Mouse (Mus musculus) spleen, postnatal 10 days (tissue): ENCODE data around the gene St3gal4.

Experiments
- DNase-seq, 2 experiments: peaks; one replicate each; pipeline ENCODE4 v3.0.0; 2021 to 2022; ENCODE audit warnings: low spot score in 2 of 2

The St3gal4 gene

DNA sequence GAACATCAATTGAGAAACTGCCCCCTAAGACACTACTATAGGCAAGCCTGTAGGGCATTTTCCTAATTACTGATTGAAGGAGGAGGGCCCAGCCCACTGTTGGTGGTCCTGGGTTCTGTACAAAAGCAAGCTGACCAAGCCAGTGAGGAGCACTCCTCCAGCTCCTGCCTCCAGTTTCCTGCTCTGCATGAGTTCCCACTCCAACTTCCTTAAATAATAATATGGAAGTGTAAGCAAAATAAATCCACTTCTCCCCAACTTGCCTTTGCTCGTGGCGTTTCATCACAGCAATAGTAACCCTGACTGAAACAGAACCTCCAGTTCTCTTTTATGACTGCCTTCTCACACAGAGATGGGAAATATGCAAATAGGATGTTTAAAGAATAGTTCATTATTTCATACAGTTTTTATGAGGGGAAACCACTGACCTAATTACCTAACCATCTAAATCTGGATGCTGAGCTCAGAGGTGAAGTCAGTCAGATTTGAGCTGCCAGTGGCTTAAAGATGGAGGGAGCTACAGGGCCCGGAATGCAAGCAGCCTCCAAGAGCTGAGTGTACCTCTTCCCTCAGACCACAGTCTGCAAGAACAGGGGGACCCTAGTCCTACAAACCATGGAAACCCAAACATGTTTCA lies 69.1 kb downstream of the St3gal4 start:
- peak in 1 of 2 experiments; percentile 3 for DNase-seq

DNA sequence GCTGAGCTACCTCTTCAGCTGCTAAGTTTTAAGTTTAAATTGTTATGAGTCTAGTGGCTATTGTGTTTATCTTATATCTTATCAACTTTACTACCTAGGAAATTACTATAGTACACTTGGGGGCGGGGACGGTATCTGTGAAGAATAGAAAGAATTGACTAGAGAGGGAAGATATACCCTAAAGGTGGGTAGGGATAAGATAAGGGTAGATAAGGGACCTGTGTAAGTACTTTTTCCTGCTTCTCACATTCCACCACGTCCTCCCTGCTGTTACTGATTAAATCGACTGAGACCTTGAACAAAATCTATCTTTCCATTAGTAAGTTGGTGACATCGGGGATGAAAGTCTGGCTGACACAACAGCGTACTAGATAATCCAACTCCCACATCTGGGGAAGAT lies 70.6 kb downstream of the St3gal4 start:
- peak in 1 of 2 experiments; percentile 2 for DNase-seq

DNA sequence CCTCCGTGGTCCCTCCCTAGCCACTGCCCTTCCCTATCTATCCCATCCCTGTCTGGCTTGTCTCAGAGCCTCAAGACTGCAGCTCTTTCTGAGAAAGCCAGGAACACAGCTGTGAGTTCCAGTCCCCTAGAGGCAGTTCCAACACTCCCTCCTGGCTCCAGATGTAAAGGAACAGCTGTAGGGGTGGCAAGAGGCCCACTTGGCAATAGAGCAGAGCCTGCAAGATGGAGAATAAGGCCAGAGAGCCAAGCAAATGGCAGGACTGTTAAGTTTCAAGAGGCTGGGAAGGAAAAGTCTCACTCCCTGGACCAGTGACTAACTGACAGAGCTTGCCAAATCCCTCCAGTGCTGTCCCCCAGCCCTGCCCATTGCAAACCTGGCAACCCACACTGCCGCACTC lies 73.3 kb downstream of the St3gal4 start:
- DNase-seq: peak in 1 of 2 experiments; percentile 32

DNA sequence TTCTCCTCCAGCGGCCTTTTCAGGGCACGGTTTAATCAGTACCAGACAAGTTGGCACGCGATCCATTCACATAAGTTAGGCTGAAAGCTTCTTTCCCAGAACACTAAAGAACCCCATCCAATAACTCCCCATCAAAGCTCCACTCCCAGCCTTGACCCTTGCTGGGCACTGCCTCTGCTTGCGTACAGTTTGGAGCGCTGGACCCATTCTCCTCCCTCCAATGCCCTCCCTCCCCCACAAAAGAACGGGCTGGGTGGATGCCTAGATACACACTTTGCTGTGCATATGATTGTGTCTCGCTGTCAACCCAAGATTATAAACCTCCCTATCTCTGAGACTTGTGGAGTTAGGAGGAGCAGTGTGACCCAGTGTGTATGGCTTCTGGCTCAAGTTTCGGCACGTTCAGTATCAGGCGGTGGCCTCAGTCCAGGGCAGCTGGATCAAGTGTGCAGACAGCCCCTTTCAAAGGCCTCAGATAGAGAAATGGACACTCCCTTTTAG lies 74.0 kb downstream of the St3gal4 start:
- peak in 1 of 2 experiments; percentile 16 for DNase-seq

DNA sequence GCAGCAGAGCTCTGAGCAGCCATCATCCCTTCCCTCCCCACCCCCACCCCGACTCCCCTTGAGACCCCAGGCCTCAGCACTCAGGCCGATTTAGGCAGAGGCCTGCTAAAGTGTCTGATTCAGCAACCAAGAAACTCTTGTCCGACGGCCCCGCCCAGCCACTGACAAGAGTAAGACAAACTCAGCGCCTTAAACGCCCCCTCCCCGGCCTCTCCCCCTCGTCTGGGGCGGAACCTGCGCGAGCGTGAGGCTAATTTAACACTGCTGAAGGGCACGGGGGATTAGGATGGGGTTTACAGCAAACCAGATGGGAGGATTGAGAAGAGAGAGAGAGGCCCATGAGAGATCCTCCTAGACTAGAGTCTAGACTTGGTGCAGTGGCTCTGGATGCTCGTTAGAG lies 74.6 kb downstream of the St3gal4 start:
- no peak for DNase-seq

DNA sequence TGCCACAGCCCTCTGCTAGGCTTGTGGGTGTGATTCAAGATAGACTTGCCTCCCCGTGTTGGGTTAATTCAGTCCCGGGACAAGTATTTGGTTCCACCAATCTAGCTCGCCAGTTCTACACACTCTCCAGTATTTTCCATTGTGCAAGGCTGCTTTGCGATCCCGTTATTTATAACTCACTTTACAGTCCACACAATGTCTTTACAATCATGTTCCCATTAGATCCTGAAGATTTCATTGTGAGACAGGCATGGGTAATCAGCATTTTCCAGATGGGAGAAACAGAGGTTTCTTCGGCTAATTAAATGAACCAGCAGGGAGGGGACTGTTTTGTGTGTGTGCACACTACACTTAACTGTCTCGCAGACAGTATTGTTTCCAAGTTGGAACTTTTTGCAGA lies 75.4 kb downstream of the St3gal4 start:
- no peak for DNase-seq

DNA sequence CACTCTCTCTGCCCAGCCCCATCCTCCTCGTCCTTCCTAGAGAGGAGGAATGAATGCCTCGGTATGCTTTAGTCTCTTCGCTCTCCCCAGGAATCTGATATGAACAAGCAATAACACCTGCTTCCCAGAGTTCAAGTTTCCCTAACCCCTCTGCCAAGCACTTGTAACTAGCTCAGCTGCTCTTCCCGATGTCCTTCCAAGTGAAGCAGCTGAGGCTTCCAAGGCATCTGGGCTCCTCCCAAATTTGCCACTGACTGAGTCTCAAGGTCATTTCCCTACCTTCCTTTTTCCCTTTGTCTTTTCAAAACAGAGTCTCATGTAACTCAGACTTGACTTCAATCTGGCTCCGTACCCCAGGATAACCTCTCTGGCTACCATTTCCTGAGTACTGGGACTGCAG lies 77.6 kb downstream of the St3gal4 start:
- no peak for DNase-seq

DNA sequence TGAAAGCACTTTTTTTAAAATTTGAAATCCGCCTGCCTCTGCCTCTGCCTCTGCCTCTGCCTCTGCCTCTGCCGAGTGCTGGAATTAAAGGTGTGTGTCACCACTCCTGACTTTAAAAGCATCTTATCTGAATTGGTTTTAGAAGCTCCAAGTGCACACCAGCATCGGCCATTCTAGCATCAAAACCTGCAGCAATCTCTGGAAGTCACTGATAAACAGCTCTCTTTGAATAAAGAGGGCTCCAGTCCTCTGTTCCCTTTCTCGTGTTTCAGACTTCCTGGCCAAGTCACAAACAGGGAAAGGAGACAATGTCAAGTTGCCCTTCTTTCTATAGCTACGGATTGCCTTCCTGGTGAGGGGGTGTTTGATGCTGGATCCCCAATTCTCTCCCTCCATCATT lies 79.2 kb downstream of the St3gal4 start:
- no peak for DNase-seq

DNA sequence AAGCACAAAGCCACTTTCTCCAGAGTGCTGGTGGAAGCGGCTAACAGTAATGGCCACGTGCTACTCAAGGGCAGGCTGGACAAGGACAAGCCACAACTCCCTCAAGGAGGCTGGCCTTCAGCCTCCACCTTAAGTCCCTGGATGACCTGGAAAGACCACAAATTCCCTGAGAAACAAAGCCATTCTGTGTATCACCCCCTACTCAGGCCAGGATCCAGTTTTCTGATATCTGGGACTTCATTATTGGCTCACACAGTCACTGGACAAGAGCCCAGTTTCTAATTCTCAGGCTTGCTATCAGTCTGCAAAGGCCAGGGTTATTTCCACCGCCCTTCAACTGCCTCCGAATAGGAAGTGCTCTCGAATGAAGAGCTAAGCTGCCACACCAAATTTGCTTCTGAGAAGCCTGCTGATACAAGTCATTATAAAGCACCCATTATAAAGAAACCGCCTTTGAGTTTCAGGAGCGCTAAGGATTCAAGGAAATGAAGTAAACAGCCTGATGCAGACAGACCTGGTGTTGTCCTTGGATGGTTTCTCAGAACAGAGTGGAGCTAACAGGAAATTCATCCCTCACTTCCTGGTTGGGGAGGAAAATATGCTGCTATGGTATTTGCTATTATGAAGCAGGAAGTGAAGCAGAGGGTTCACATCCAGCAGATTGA lies 80.0 kb downstream of the St3gal4 start:
- DNase-seq: no peak

DNA sequence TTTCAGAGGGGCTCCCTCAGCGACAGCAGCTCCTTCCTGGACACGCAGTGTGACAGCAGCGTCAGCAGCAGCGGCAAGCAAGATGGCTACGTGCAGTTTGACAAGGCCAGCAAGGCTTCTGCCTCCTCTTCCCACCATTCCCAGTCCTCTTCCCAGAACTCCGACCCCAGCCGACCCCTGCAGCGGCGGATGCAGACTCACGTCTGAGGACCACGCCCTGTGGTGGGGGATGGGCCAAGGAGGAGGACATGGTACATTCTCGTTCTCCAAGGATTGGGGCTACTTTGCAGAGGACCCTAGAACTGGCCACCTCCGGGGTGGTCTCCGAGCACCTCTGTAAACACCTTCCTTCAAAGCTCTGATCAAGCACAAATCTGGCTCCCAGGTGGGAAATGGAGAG lies 84.0 kb downstream of the St3gal4 start:
- DNase-seq: no peak

DNA sequence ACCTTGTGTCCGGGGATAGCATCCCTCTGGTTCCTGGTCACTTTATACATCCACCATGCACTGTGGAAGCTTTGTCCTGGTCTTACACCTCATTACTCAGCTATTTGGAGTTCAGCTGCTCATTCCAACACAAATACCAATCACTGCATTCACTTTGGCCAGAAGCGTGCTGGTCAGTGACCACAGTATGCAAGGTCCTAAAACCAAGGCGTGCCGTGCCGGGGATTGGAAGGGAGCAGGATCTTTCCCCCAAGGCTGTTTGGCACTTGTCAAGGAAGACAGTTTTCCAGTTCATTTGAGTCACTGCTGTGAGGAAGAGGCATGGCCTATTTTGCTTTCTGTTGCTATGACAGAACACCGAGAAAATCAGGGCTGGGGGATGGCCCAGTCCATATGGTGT lies 86.6 kb downstream of the St3gal4 start:
- DNase-seq: no peak

DNA sequence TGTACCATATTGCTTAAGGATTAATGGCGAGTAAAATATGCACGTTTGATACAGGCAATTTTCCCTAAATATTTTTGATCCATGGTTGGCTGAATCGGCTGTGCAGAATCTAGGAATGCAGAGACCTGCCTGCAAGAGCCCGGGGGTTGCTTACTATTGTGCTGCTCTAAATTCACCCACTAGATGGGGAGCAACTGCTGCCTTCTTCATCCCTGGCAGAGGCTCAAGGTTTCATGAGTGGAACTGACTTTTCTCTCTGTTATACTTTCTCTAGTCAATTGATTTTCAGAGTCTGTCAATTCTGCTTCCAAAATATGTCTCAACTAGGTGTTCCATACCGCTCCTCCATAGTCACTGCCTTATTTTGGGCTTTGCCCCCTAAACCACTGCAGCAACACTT lies 88.2 kb downstream of the St3gal4 start:
- DNase-seq: no peak

DNA sequence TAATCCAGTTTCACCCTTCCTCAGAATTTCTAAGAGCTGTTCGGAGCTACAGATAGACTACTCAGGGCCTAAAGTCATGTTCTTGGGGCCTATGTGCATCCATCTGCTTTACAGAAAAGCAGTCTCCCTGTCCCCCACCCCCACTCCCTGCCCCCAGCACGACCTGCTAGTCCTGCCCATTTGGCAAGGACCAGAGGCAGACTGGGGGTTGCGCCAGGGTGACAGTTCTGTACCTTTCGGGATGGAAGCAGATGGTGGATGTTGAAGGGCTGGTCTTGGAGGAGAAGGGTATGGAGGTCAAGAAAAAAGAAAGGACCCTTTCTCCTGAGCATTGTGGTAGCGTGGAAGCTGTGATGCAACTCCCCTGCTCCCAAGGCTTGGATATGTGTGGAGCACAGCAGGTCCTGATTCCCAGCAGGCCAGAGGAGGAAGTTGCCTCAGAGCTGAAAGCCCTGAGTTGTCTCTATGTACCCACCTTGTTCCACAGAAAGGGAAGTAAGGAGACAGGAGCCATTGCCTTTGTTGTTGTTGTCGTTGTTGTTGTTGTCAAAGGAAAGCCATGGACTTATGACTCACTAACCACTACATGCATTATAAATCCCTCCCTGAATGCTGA lies 91.6 kb downstream of the St3gal4 start:
- no peak for DNase-seq

DNA sequence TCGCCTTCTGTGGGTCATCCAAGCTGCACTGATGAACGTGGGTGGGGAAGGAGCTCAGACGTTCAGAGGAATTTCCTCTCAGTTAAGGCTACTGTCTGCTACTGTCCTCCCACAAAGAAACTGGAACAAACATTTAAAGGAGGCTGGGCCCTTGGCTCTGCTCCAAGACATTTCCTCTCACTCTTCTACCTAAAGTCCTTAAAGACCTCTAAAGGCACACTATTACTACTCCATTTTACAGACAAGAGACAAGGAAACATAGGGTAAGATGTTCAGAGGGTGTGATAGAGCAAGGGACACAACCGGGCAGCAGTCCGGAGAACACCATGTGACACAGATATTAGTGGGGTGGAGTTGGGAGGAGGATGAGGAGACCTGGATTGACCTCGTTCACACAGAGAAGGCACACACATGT lies 92.2 kb downstream of the St3gal4 start:
- DNase-seq: no peak

DNA sequence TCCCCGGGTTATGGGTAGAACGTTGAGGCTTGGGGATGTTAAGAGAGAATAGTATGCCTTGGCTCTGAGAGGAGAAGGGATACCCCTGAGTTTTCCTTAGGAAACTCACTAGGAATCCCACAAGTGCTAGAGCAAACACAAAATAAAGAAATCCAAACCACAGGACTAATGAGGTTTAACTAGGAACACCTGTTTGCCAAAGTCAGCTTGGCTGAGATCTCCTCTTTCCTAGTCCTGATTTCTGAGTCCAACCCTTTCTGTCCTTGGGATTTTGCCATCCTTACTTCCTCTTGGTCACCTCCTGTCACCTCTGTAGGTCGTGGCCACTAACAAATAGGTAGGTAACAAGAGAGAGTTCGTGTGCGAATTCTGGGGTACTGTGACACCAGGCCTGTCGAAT lies 92.8 kb downstream of the St3gal4 start:
- DNase-seq: no peak

DNA sequence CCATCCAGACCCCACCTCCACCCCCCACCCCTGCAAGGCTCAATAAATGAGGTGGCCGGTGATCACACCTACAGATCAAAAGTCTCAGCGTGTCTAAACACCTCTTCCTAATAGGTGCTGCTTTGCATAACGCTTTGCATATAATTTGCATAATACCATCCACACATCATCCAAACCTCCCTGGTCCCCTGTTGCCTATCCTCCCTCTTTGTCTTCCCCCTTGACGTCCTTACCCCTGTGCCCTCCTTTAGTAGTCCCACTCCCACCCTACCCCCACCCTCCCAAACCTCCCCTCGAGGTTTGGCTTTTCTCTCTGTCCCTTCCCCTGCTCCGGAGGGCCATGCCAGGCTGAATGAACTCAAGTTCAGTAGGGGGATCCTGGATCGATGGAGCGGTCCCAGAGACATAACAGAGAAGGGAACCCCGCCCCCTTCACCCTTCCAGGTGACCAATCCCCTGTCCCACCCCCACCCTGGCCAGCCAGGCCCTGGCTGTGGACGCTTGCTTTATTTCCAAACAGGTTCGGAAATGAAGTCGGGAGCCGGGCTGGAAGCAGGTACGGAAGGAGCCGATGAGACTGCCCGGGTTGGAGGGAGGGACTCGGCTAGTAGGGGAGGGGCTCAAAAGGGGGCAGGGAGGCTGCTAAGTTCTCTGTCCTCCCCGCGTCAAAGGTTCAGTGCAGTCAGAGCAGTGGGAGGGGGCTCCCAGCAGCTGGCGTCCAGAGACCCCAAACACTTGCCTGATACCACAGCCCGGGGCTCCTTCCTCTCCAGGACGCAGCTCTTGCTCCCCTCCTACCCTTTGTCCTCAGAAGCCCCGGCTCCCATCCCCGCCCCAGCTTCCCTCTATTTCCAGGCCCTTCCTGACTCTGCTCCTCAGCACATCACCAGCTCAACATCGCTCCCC lies 94.2 kb downstream of the St3gal4 start:
- DNase-seq: no peak

DNA sequence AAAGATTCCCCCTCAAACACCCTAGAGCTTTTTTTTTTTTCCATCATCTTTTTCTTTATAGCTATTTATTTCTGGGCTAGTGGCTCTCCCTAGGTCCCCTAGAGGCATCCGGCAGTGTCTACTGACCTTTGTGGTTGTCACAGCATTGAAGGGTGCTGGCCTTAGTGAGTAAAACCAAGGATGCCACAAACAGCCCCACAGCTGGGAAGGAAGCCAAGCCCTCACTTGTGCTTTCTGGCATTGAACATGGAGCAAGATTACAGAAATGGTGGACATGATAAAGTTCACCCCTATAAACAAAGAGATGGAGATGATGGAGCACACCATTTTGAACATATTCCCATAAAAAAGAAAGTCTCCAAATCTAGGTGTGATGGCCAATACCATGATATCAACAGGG lies 97.3 kb downstream of the St3gal4 start:
- DNase-seq: no peak

DNA sequence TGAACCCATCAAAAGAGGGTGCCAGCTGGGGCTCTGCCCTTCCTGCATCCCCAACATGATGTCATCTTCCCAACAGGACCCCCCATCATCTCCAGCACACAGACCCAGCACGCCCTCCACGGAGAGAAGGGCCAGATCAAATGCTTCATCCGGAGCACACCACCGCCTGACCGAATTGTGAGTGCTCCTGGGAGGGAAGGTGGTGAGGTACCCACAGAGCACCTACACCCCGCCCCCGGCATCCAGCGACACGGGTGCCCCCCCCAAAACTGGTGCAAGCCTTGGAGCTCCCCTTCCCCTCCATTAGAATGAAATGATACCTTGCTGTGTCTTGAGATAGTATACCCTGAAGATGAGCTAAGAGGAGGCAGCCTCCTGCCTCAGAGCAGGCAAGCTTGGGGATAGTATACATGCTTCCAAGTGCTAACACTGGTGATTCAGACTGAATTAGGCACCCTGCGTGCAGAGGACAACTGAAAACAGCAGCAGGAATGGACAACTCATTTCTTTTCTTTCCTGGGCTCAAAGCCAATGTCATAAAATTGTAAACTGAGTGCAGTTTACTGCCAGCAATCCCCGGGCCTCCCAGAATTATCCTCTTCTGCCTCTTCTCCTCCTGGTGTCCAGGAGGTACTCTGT lies 98.9 kb downstream of the St3gal4 start:
- no peak for DNase-seq

DNA sequence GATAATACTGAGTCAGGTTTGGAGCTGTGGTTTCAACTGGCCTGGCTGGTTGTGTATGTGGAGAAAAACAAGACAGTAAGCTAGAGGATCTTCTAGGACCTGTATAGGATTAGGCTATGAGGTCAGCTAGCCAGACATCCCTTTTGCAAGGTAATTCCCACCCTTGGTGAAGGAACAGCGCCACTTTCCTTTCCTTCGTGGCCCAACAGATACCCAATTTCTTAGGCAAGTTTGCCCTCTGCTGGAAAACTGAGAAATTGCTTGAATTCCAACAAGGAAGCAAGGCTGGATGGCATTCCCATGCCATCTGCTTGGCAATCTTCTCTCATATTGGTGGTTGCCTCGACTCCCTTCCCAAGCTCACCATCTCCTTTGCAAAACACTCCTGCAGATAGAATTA lies 99.7 kb downstream of the St3gal4 start:
- DNase-seq: no peak

DNA sequence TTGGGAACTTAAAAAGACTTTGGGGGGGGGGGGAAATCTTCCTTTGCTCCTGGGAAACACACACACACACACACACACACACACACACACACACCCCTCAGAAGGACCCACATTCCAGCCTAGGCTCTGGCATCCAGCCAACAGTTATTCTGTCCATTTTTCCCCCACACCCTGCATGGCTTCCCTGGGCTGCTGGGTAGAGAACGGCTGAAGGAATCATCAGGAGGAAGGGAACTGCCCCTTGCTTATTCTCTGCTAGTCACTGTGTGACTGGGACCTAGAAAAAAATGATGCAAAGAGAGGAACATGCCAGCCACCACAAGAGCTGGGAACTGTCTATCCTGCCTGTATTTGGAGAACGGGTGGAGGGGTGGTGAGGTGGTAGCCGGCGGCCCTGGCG lies 101.0 kb downstream of the St3gal4 start:
- no peak for DNase-seq

DNA sequence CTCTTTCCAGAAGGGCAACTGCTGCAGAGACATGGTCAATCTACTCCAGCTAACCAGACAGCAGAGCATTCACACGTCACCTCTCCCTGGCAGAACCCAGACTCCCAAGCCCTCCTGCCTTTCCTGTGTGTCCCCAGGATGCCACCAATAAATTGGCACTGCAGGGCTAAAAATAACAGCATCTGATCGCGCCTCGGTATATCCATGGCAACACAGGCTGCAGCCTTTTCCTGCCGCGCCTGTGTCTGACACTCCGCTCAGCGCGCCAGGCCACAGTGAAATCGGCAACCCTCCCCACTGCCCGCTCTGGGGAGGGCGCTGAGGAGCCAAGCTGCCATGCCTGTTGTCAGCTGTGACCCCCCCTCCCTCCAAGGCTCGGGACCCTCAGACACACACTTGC lies 101.5 kb downstream of the St3gal4 start:
- no peak for DNase-seq

DNA sequence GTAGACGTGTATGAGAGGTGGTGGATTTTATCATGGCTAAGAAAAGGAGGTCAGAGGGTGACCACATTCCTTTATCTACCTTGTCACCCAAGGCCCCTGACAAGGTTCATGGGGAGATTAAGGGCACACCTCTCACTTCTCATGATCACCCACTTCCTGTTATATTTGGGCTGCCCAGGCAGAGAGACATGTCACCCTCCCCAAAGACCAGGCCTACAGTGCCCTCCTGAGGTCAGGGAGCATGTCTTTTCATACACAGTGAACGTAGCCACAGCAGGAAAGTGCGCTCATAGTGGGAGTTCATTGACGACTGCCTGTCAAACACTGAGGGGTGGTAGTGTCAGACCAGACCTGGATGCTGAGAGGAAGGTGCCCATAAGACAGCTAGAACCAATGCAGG lies 102.3 kb downstream of the St3gal4 start:
- DNase-seq: peak in 1 of 2 experiments; percentile 42
